Mouse (Mus musculus): ENCODE data around the gene RPS10-NUDT3. TPM values are rescaled to one million over a fixed set of nuclear protein-coding genes. Genes with fewer than 3 reads are reported as not detected.

The RPS10-NUDT3 gene
- total RNA-seq, 2 experiments from 2014 or later: not detected

GRCm38 (mm10) chr17:27555512-27556172, 79.4 kb downstream of the RPS10-NUDT3 start:
- DNase-seq (ENCODE audit: low spot score in 2 of 2): no peak

- DNase-seq (ENCODE audit: low spot score in 2 of 2): no peak
Observed at GRCm38 (mm10) chr17:27555075-27555511, 79.9 kb downstream of the RPS10-NUDT3 start.

GRCm38 (mm10) chr17:27554062-27554960, 80.7 kb downstream of the RPS10-NUDT3 start:
- no peak for DNase-seq (ENCODE audit: low spot score in 2 of 2)

GRCm38 (mm10) chr17:27552215-27553201, 82.5 kb downstream of the RPS10-NUDT3 start:
- DNase-seq (ENCODE audit: low spot score in 2 of 2): no peak

GRCm38 (mm10) chr17:27551393-27551940, 83.6 kb downstream of the RPS10-NUDT3 start:
- DNase-seq (ENCODE audit: low spot score in 2 of 2): no peak

- no peak for DNase-seq (ENCODE audit: low spot score in 2 of 2)
Observed at GRCm38 (mm10) chr17:27549234-27549633, 85.8 kb downstream of the RPS10-NUDT3 start.

- no peak for DNase-seq (ENCODE audit: low spot score in 2 of 2)
Observed at GRCm38 (mm10) chr17:27547253-27547868, 87.7 kb downstream of the RPS10-NUDT3 start.

- no peak for DNase-seq (ENCODE audit: low spot score in 2 of 2)
Observed at GRCm38 (mm10) chr17:27546574-27547085, 88.4 kb downstream of the RPS10-NUDT3 start.

- DNase-seq (ENCODE audit: low spot score in 2 of 2): no peak
Observed at GRCm38 (mm10) chr17:27545991-27546390, 89.0 kb downstream of the RPS10-NUDT3 start.

- no peak for DNase-seq (ENCODE audit: low spot score in 2 of 2)
Observed at GRCm38 (mm10) chr17:27544551-27544950, 90.5 kb downstream of the RPS10-NUDT3 start.

GRCm38 (mm10) chr17:27541984-27542383, 93.0 kb downstream of the RPS10-NUDT3 start:
- no peak for DNase-seq (ENCODE audit: low spot score in 2 of 2)

- no peak for DNase-seq (ENCODE audit: low spot score in 2 of 2)
Observed at GRCm38 (mm10) chr17:27541261-27541660, 93.8 kb downstream of the RPS10-NUDT3 start.

- peak; percentile 91 for DNase-seq (ENCODE audit: low spot score in 2 of 2)
Observed at GRCm38 (mm10) chr17:27534718-27535117, 100.3 kb downstream of the RPS10-NUDT3 start.

- DNase-seq (ENCODE audit: low spot score in 2 of 2): no peak
Observed at GRCm38 (mm10) chr17:27533354-27533753, 101.7 kb downstream of the RPS10-NUDT3 start.

GRCm38 (mm10) chr17:27532095-27532494, 102.9 kb downstream of the RPS10-NUDT3 start:
- no peak for DNase-seq (ENCODE audit: low spot score in 2 of 2)

Other genes starting within 250 kb of the RPS10-NUDT3 start
- 10 to 100 TPM; 10.7 to 19.3 TPM for gene Grm4, start 113.8 kb downstream of the RPS10-NUDT3 start, total RNA-seq (2021)
- gene Hmga1, start 78.7 kb downstream of the RPS10-NUDT3 start, total RNA-seq (2021): 10 to 100 TPM; 31.3 to 32.7 TPM
- 10 to 100 TPM; 65.6 to 65.9 TPM for gene AI413582, start 69.5 kb downstream of the RPS10-NUDT3 start, total RNA-seq (2021)
- gene Nudt3, start 11.7 kb downstream of the RPS10-NUDT3 start, total RNA-seq (2021): 100 to 1,000 TPM; 487 to 502 TPM
- gene Rps10, start 1.4 kb upstream of the RPS10-NUDT3 start, total RNA-seq (2021): 100 to 1,000 TPM; 413 to 460 TPM
- 100 to 1,000 TPM; 270 to 280 TPM for gene Pacsin1, start 20.3 kb upstream of the RPS10-NUDT3 start, total RNA-seq (2021)
- under 1 TPM; 0.25 to 0.26 TPM for gene Spdef, start 93.7 kb upstream of the RPS10-NUDT3 start, total RNA-seq (2021)
- 100 to 1,000 TPM; 121 to 130 TPM for gene D17Wsu92e, start 185.4 kb upstream of the RPS10-NUDT3 start, total RNA-seq (2021)
- gene Snrpc, start 202.9 kb upstream of the RPS10-NUDT3 start, total RNA-seq (2021): 10 to 100 TPM; 65.3 to 70.2 TPM
- 10 to 100 TPM; 16.1 to 20.3 TPM for gene Uhrf1bp1, start 221.2 kb upstream of the RPS10-NUDT3 start, total RNA-seq (2021)

Data from layer of hippocampus, postnatal 14 days (tissue).